Mouse (Mus musculus): ENCODE results near the gene Cyp26c1. TPM values are rescaled to one million over a fixed set of nuclear protein-coding genes. Genes with fewer than 3 reads are reported as not detected.

Gene Cyp26c1
- polyA plus RNA-seq, 1 experiment from 2014 or later = 6.1 TPM

DNA sequence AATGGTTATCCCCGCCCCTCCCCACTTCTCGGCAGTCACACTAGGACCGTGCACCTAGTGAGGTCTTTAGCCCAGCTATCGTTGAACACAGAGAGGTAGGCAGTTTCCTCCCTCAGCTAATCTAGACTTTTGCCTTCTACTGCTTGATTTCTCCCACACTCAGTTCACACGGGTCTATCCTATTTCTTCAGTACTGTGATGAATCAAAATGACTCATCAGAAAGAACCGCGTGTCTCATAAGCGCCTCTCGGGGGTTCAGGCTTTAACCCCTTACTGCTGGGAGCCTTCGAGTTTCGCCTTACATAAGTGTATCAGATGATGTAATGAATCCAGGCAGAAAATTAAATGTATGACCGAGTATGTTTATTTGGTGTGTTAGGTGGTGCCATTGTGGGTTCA lies 12.0 kb upstream of the Cyp26c1 start:
- 81% methylated on average over 12 of the region's 12 CpGs for WGBS
- no peaks in the 10 kb centered on the region for H3K36me3 ChIP-seq (ENCODE audit: control insufficient read depth, insufficient read depth, low read length)
- ATAC-seq (ENCODE audit: low FRiP score) (no peak), DNase-seq (ENCODE audit: low spot score) (no peak)
- H3K9ac ChIP-seq (ENCODE audit: low read depth, low read length) = no peak overlapping the region
- no peaks in the 10 kb centered on the region for H3K27me3 ChIP-seq (ENCODE audit: control insufficient read depth, insufficient read depth, low read length)
- H3K9me3 ChIP-seq (ENCODE audit: control insufficient read depth, low read length) = no peaks in the 10 kb centered on the region
- no peak overlapping the region for H3K4me3 ChIP-seq (ENCODE audit: low read depth, low read length)
- H3K27ac ChIP-seq (ENCODE audit: low read depth, low read length) = no peak overlapping the region
- no peaks in the 10 kb centered on the region for H3K4me1 ChIP-seq (replicated peaks; ENCODE audit: control insufficient read depth, insufficient read depth, low read length)
- no peak overlapping the region for H3K4me2 ChIP-seq (replicated peaks; ENCODE audit: low read depth, low read length)

DNA sequence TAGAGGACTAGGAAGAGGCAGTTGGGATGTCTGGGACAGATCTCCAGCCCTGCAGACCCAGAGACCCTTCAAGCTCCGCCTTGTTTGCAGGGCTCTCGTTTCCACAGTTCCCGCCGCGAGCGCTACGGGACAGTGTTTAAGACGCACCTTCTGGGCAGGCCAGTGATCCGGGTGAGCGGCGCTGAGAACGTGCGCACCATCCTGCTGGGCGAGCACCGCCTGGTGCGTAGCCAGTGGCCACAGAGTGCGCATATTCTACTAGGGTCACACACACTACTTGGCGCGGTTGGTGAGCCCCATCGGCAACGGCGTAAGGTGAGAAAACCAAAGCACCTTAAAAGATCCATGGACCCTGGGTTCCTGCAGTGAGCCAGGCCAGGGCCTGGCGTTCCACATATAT lies 966 bp downstream of the Cyp26c1 start:
- H3K36me3 ChIP-seq (ENCODE audit: control insufficient read depth, insufficient read depth, low read length) = no peaks in the 10 kb centered on the region
- DNase-seq (ENCODE audit: low spot score) (peak; percentile 39), ATAC-seq (ENCODE audit: low FRiP score) (no peak)
- H3K9ac ChIP-seq (ENCODE audit: low read depth, low read length) = no peak overlapping the region
- no peak overlapping the region for H3K27ac ChIP-seq (ENCODE audit: low read depth, low read length)
- H3K4me3 ChIP-seq (ENCODE audit: low read depth, low read length) = peak overlapping the region; percentile 14; the same call in 1 of the 2 replicates
- H3K4me2 ChIP-seq (replicated peaks; ENCODE audit: low read depth, low read length) = no peak overlapping the region
- WGBS = under 1% methylated on average over 23 of the region's 23 CpGs
- peaks cover 2% of the 10 kb centered on the region; the same call in 1 of the 2 replicates for H3K4me1 ChIP-seq (replicated peaks; ENCODE audit: control insufficient read depth, insufficient read depth, low read length)
- H3K27me3 ChIP-seq (ENCODE audit: control insufficient read depth, insufficient read depth, low read length) = peaks cover 84% of the 10 kb centered on the region
- H3K9me3 ChIP-seq (ENCODE audit: control insufficient read depth, low read length) = no peaks in the 10 kb centered on the region

DNA sequence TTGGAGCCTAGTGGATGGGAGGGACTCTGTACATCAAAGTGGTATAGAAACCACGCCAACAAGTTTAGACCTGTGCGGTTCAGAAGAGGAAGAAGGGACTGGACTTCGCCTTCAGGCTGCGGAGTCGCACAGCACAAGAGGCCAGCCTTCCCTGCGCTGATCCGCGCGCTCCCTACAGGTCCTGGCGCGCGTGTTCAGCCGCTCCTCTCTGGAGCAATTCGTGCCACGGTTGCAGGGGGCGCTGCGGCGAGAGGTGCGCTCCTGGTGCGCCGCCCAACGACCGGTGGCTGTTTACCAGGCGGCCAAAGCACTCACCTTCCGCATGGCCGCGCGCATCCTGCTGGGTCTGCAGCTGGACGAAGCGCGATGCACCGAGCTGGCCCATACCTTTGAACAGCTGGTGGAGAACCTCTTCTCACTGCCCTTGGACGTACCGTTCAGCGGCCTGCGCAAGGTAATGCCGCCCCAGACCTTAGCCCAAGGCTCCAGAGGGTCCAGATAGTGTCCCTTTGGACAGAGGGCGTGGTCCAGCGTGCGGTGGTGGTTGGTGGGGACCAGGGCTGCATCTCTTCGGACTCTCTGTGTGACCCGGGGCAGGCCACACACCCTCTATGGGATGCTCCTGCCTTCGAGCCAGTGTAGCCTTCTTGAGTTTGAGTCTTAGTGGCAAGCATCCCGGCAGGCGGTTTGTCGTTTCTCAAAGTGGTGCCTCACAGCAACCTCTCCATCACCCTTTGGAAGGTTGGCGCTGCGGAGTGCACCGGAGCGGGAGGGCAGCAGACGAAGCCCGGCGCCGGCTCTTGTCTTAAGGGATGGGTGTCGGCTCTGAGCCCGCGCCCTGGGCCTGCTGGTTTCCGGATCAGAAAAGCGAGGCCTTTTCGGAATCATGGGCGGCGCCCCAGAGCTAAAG lies 1.8 kb downstream of the Cyp26c1 start:
- Histone ChIP-seq H3K27ac (ENCODE audit: low read depth, low read length) (no peak overlapping the region), H3K9ac (ENCODE audit: low read depth, low read length) (no peak overlapping the region), H3K4me2 (replicated peaks; ENCODE audit: low read depth, low read length) (peak overlapping the region; percentile 6; the same call in 1 of the 2 replicates), H3K9me3 (ENCODE audit: control insufficient read depth, low read length) (no peaks in the 10 kb centered on the region), H3K27me3 (ENCODE audit: control insufficient read depth, insufficient read depth, low read length) (peaks cover 93% of the 10 kb centered on the region), H3K4me3 (ENCODE audit: low read depth, low read length) (peak overlapping the region; percentile 14; the same call in 1 of the 2 replicates), H3K4me1 (replicated peaks; ENCODE audit: control insufficient read depth, insufficient read depth, low read length) (peaks cover 2% of the 10 kb centered on the region; the same call in 1 of the 2 replicates), H3K36me3 (ENCODE audit: control insufficient read depth, insufficient read depth, low read length) (no peaks in the 10 kb centered on the region)
- DNase-seq (ENCODE audit: low spot score) = peak; percentile 62
- WGBS = 3% methylated on average over 62 of the region's 62 CpGs
- ATAC-seq (ENCODE audit: low FRiP score) = no peak

DNA sequence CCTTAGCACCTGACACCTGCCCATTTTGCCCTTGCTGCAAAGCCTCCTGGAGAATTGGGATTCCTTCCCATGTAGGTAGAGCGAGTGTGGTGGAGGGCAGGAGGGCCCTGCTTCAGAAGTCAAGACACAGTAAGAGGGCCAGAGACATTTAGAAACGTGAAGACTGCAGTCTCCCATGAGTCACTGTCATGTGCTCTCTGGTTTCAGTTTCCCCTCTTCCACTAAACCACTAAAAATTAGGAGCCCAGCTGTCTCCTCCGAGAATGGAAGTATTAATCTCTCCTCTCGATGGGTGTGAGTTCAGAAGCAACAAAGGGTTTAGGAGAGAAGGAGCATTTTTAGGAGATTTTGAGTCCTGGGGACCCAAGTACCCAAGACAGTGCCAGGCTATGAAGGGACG lies 4.1 kb downstream of the Cyp26c1 start:
- no peak overlapping the region for H3K27ac ChIP-seq (ENCODE audit: low read depth, low read length)
- no peaks in the 10 kb centered on the region for H3K36me3 ChIP-seq (ENCODE audit: control insufficient read depth, insufficient read depth, low read length)
- ATAC-seq (ENCODE audit: low FRiP score) (no peak), DNase-seq (ENCODE audit: low spot score) (no peak)
- H3K4me3 ChIP-seq (ENCODE audit: low read depth, low read length) = no peak overlapping the region
- no peaks in the 10 kb centered on the region for H3K9me3 ChIP-seq (ENCODE audit: control insufficient read depth, low read length)
- H3K27me3 ChIP-seq (ENCODE audit: control insufficient read depth, insufficient read depth, low read length) = peaks cover 100% of the 10 kb centered on the region
- peaks cover 2% of the 10 kb centered on the region; the same call in 1 of the 2 replicates for H3K4me1 ChIP-seq (replicated peaks; ENCODE audit: control insufficient read depth, insufficient read depth, low read length)
- 37% methylated on average over 5 of the region's 5 CpGs for WGBS
- no peak overlapping the region for H3K9ac ChIP-seq (ENCODE audit: low read depth, low read length)
- no peak overlapping the region for H3K4me2 ChIP-seq (replicated peaks; ENCODE audit: low read depth, low read length)

DNA sequence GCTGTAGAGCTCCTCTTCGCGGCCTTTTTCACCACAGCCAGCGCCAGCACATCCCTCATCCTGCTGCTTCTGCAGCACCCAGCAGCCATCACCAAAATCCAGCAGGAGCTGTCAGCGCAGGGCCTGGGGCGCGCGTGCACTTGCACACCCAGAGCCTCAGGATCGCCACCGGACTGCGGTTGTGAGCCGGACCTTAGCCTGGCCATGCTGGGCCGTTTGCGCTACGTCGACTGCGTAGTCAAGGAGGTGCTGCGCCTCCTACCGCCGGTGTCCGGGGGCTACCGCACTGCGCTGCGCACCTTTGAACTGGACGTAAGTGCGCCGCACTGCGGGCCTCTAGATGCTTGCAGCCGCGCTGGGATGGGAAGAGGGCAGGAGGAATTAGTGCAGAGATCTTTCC lies 5.3 kb downstream of the Cyp26c1 start:
- ATAC-seq (ENCODE audit: low FRiP score) = peak; percentile 19; the same call in 1 of the 2 replicates
- DNase-seq (ENCODE audit: low spot score) = peak; percentile 61
- 2% methylated on average over 29 of the region's 29 CpGs for WGBS

DNA sequence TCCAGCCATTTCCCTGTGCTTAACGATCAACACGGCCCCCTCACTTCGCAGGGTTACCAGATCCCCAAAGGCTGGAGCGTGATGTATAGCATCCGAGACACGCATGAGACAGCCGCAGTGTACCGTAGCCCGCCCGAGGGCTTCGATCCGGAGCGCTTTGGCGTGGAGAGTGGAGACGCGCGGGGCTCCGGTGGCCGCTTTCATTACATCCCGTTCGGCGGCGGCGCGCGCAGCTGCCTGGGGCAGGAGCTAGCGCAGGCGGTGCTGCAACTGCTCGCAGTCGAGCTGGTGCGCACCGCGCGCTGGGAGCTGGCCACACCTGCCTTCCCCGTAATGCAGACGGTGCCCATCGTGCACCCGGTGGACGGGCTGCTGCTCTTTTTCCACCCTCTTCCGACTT lies 7.5 kb downstream of the Cyp26c1 start:
- H3K9ac ChIP-seq (ENCODE audit: low read depth, low read length) = no peak overlapping the region

More for the DNA sequence above, 5.3 kb downstream of the Cyp26c1 start:
- H3K36me3 ChIP-seq (ENCODE audit: control insufficient read depth, insufficient read depth, low read length) = no peaks in the 10 kb centered on the region
- H3K9ac ChIP-seq (ENCODE audit: low read depth, low read length) = no peak overlapping the region
- no peak overlapping the region for H3K27ac ChIP-seq (ENCODE audit: low read depth, low read length)
- H3K4me3 ChIP-seq (ENCODE audit: low read depth, low read length) = peak overlapping the region; percentile 16; the same call in 1 of the 2 replicates
- H3K9me3 ChIP-seq (ENCODE audit: control insufficient read depth, low read length) = no peaks in the 10 kb centered on the region
- peaks cover 100% of the 10 kb centered on the region for H3K27me3 ChIP-seq (ENCODE audit: control insufficient read depth, insufficient read depth, low read length)
- peak overlapping the region; percentile 32 for H3K4me2 ChIP-seq (replicated peaks; ENCODE audit: low read depth, low read length)
- peaks cover 2% of the 10 kb centered on the region; the same call in 1 of the 2 replicates for H3K4me1 ChIP-seq (replicated peaks; ENCODE audit: control insufficient read depth, insufficient read depth, low read length)

DNA sequence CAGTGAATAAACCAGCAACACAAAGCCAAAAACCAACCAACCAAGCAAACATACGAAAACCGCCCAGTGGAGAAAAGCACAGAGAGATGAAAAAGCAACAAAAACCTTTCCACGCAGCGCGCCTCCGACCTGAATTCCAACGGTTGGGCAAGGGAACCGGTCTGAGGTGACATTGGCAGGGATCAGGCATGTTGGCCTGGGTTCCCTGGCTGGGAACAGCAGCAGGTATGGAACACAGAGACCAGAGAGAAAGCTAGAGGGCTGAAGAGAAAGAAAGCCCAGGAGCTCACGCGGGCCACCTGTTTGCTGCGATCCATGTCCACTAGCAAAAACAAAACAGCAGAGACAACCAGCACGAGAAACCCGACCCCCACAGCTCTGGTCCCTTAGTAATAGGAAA lies 9.8 kb downstream of the Cyp26c1 start:
- 20% methylated on average over 13 of the region's 13 CpGs for WGBS
- ATAC-seq (ENCODE audit: low FRiP score) (no peak), DNase-seq (ENCODE audit: low spot score) (peak; percentile 41)
- Histone ChIP-seq H3K4me2 (replicated peaks; ENCODE audit: low read depth, low read length) (no peak overlapping the region), H3K9me3 (ENCODE audit: control insufficient read depth, low read length) (no peaks in the 10 kb centered on the region), H3K9ac (ENCODE audit: low read depth, low read length) (no peak overlapping the region), H3K36me3 (ENCODE audit: control insufficient read depth, insufficient read depth, low read length) (no peaks in the 10 kb centered on the region), H3K27ac (ENCODE audit: low read depth, low read length) (no peak overlapping the region), H3K27me3 (ENCODE audit: control insufficient read depth, insufficient read depth, low read length) (peaks cover 100% of the 10 kb centered on the region), H3K4me1 (replicated peaks; ENCODE audit: control insufficient read depth, insufficient read depth, low read length) (peaks cover 19% of the 10 kb centered on the region), H3K4me3 (ENCODE audit: low read depth, low read length) (no peak overlapping the region)

More for the DNA sequence above, 7.5 kb downstream of the Cyp26c1 start:
- H3K4me1 ChIP-seq (replicated peaks; ENCODE audit: control insufficient read depth, insufficient read depth, low read length) = peaks cover 9% of the 10 kb centered on the region
- ATAC-seq (ENCODE audit: low FRiP score) (peak; percentile 66), DNase-seq (ENCODE audit: low spot score) (peak; percentile 77)
- H3K27me3 ChIP-seq (ENCODE audit: control insufficient read depth, insufficient read depth, low read length) = peaks cover 100% of the 10 kb centered on the region
- peak overlapping the region; percentile 36 for H3K4me2 ChIP-seq (replicated peaks; ENCODE audit: low read depth, low read length)
- no peak overlapping the region for H3K27ac ChIP-seq (ENCODE audit: low read depth, low read length)
- H3K4me3 ChIP-seq (ENCODE audit: low read depth, low read length) = peak overlapping the region; percentile 18
- H3K36me3 ChIP-seq (ENCODE audit: control insufficient read depth, insufficient read depth, low read length) = no peaks in the 10 kb centered on the region
- no peaks in the 10 kb centered on the region for H3K9me3 ChIP-seq (ENCODE audit: control insufficient read depth, low read length)
- WGBS = 2% methylated on average over 40 of the region's 40 CpGs

DNA sequence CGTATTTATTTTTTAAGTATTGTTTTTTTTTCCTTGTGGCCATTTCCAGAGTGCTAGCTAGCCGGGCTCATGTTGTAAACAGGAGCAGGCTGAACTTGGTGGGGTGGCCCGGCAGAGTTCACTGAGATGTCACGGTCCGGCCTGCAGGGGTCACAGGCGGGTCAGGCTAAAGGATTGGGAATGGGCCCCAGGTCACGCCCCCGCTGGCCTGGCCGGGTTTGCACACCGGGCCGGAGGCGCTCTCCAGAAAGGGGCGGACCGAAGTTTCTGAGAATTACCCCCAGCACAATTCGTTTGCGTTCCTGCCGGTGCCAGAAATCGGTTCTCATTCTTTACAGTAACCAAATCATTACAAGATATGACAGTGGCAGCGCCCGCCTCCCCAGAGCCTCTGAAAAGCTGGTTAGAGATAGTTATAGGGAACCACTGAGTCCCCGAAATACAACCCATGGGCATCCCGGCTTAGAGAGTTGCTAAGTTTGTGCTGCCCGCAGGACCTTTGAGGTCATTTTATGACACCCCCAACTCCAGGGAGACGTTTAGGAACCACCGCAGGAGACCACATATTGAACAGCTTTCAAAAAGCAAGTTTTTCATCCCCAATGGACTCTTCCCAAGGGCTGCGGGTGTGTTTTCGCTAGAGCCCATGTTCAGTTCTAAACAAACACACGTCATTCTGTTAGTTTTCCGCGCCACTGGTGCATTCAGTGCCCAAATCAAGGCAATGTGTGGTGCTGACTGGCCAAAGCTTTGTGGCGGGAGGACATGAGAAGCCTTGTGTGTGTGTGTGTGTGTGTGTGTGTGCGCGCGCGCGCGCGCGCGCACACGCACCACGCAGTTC lies 10.6 kb downstream of the Cyp26c1 start:
- H3K4me2 ChIP-seq (replicated peaks; ENCODE audit: low read depth, low read length) = 0 out of 2 replicates have a peak overlapping the region, but pooled peaks have one; percentile 17
- ATAC-seq (ENCODE audit: low FRiP score) = no peak

More for the DNA sequence above, 10.6 kb downstream of the Cyp26c1 start:
- WGBS = 1% methylated on average over 42 of the region's 42 CpGs
- Histone ChIP-seq H3K27ac (ENCODE audit: low read depth, low read length) (no peak overlapping the region), H3K27me3 (ENCODE audit: control insufficient read depth, insufficient read depth, low read length) (peaks cover 100% of the 10 kb centered on the region), H3K4me1 (replicated peaks; ENCODE audit: control insufficient read depth, insufficient read depth, low read length) (peaks cover 19% of the 10 kb centered on the region), H3K9ac (ENCODE audit: low read depth, low read length) (no peak overlapping the region), H3K36me3 (ENCODE audit: control insufficient read depth, insufficient read depth, low read length) (no peaks in the 10 kb centered on the region), H3K9me3 (ENCODE audit: control insufficient read depth, low read length) (no peaks in the 10 kb centered on the region), H3K4me3 (ENCODE audit: low read depth, low read length) (peak overlapping the region; percentile 31; the same call in 1 of the 2 replicates)
- peak; percentile 53 for DNase-seq (ENCODE audit: low spot score)

All from hindbrain, embryonic 11.5 days (tissue).